Mouse (Mus musculus): ENCODE measurements at regions not wholly inside any gene's neighbourhood (a gene's known extent, or its start where the extent isn't known, plus 50 kb on each side); places are given as distances from the start of the nearest gene placed in this dataset.
A peak's percentile ranks its signal among the peaks of the same experiment; 100 is the strongest.
"Not testable (repeated sequence)": the region's sequence is repeated elsewhere in the genome, so short reads cannot be mapped to it uniquely, and the experiment has no call there.

- Histone ChIP-seq H3K9ac (no peak overlapping the region), H3K9me3 (ENCODE audit: control insufficient read depth, low read length) (no peaks in the 10 kb centered on the region), H3K4me1 (replicated peaks; ENCODE audit: control insufficient read depth, insufficient read depth, low read length) (no peaks in the 10 kb centered on the region), H3K27ac (no peak overlapping the region), H3K4me2 (replicated peaks) (no peak overlapping the region), H3K36me3 (replicated peaks; ENCODE audit: control insufficient read depth, insufficient read depth) (no peaks in the 10 kb centered on the region), H3K27me3 (ENCODE audit: control insufficient read depth, insufficient read depth, low read length) (no peaks in the 10 kb centered on the region), H3K4me3 (replicated peaks; ENCODE audit: low read length) (no peak overlapping the region)
- no peak for DNase-seq (ENCODE audit: low spot score)
- ATAC-seq (ENCODE audit: low FRiP score) = no peak
- 83% methylated on average over 10 of the region's 10 CpGs for WGBS
Observed at GRCm38 (mm10) chr1:166908231-166908805, 92.9 kb upstream of the Fam78b start.

GRCm38 (mm10) chr1:166912195-166912594 is 89.0 kb upstream of the Fam78b start:
- H3K27me3 ChIP-seq (ENCODE audit: control insufficient read depth, insufficient read depth, low read length); H3K4me3 ChIP-seq (replicated peaks; ENCODE audit: low read length); H3K4me2 ChIP-seq (replicated peaks); H3K27ac ChIP-seq; H3K4me1 ChIP-seq (replicated peaks; ENCODE audit: control insufficient read depth, insufficient read depth, low read length); H3K9ac ChIP-seq; DNase-seq (ENCODE audit: low spot score); H3K9me3 ChIP-seq (ENCODE audit: control insufficient read depth, low read length); H3K36me3 ChIP-seq (replicated peaks; ENCODE audit: control insufficient read depth, insufficient read depth); ATAC-seq (ENCODE audit: low FRiP score): not testable (repeated sequence)
- WGBS = 96% methylated on average over 7 of the region's 10 CpGs

- peak overlapping the region; percentile 72 for H3K27ac ChIP-seq
- no peaks in the 10 kb centered on the region for H3K27me3 ChIP-seq (ENCODE audit: control insufficient read depth, insufficient read depth, low read length)
- H3K9ac ChIP-seq = peak overlapping the region; percentile 20; the same call in 1 of the 2 replicates
- H3K4me3 ChIP-seq (replicated peaks; ENCODE audit: low read length) = no peak overlapping the region
- H3K4me1 ChIP-seq (replicated peaks; ENCODE audit: control insufficient read depth, insufficient read depth, low read length) = peaks cover 13% of the 10 kb centered on the region
- peak overlapping the region; percentile 41 for H3K4me2 ChIP-seq (replicated peaks)
- ATAC-seq (ENCODE audit: low FRiP score) (peak; percentile 74), DNase-seq (ENCODE audit: low spot score) (peak; percentile 58)
- WGBS = 40% methylated on average over 16 of the region's 16 CpGs
- H3K36me3 ChIP-seq (replicated peaks; ENCODE audit: control insufficient read depth, insufficient read depth) = no peaks in the 10 kb centered on the region
- H3K9me3 ChIP-seq (ENCODE audit: control insufficient read depth, low read length) = no peaks in the 10 kb centered on the region
Observed at GRCm38 (mm10) chr1:166922911-166923712, 78.1 kb upstream of the Fam78b start.

- Histone ChIP-seq H3K9me3 (ENCODE audit: control insufficient read depth, low read length) (no peaks in the 10 kb centered on the region), H3K27ac (peak overlapping the region; percentile 72; the same call in 1 of the 2 replicates), H3K4me1 (replicated peaks; ENCODE audit: control insufficient read depth, insufficient read depth, low read length) (peaks cover 13% of the 10 kb centered on the region), H3K9ac (no peak overlapping the region), H3K27me3 (ENCODE audit: control insufficient read depth, insufficient read depth, low read length) (no peaks in the 10 kb centered on the region), H3K4me3 (replicated peaks; ENCODE audit: low read length) (no peak overlapping the region), H3K4me2 (replicated peaks) (peak overlapping the region; percentile 41), H3K36me3 (replicated peaks; ENCODE audit: control insufficient read depth, insufficient read depth) (no peaks in the 10 kb centered on the region)
- WGBS = 37% methylated on average over 3 of the region's 3 CpGs
- no peak for ATAC-seq (ENCODE audit: low FRiP score)
- no peak for DNase-seq (ENCODE audit: low spot score)
Observed at GRCm38 (mm10) chr1:166923713-166923975, 77.6 kb upstream of the Fam78b start.

- Histone ChIP-seq H3K4me2 (replicated peaks) (no peak overlapping the region), H3K4me3 (replicated peaks; ENCODE audit: low read length) (no peak overlapping the region), H3K27me3 (ENCODE audit: control insufficient read depth, insufficient read depth, low read length) (no peaks in the 10 kb centered on the region), H3K4me1 (replicated peaks; ENCODE audit: control insufficient read depth, insufficient read depth, low read length) (peaks cover 13% of the 10 kb centered on the region), H3K9ac (no peak overlapping the region), H3K36me3 (replicated peaks; ENCODE audit: control insufficient read depth, insufficient read depth) (no peaks in the 10 kb centered on the region), H3K9me3 (ENCODE audit: control insufficient read depth, low read length) (no peaks in the 10 kb centered on the region), H3K27ac (no peak overlapping the region)
- WGBS = 90% methylated on average over 2 of the region's 2 CpGs
- DNase-seq (ENCODE audit: low spot score) (no peak), ATAC-seq (ENCODE audit: low FRiP score) (no peak)
Observed at GRCm38 (mm10) chr1:166924126-166924525, 77.1 kb upstream of the Fam78b start.

GRCm38 (mm10) chr1:166926078-166926477 is 75.1 kb upstream of the Fam78b start:
- Histone ChIP-seq H3K4me3 (replicated peaks; ENCODE audit: low read length) (no peak overlapping the region), H3K9me3 (ENCODE audit: control insufficient read depth, low read length) (no peaks in the 10 kb centered on the region), H3K36me3 (replicated peaks; ENCODE audit: control insufficient read depth, insufficient read depth) (no peaks in the 10 kb centered on the region), H3K27me3 (ENCODE audit: control insufficient read depth, insufficient read depth, low read length) (no peaks in the 10 kb centered on the region), H3K4me2 (replicated peaks) (no peak overlapping the region), H3K4me1 (replicated peaks; ENCODE audit: control insufficient read depth, insufficient read depth, low read length) (peaks cover 13% of the 10 kb centered on the region), H3K9ac (no peak overlapping the region), H3K27ac (no peak overlapping the region)
- WGBS = 20% methylated on average over 4 of the region's 4 CpGs
- no peak for DNase-seq (ENCODE audit: low spot score)
- ATAC-seq (ENCODE audit: low FRiP score) = no peak

- peak overlapping the region; percentile 39 for H3K4me2 ChIP-seq (replicated peaks)
- not testable (repeated sequence) for DNase-seq (ENCODE audit: low spot score); ATAC-seq (ENCODE audit: low FRiP score); H3K4me1 ChIP-seq (replicated peaks; ENCODE audit: control insufficient read depth, insufficient read depth, low read length); H3K9ac ChIP-seq; H3K27me3 ChIP-seq (ENCODE audit: control insufficient read depth, insufficient read depth, low read length); H3K9me3 ChIP-seq (ENCODE audit: control insufficient read depth, low read length); H3K36me3 ChIP-seq (replicated peaks; ENCODE audit: control insufficient read depth, insufficient read depth)
- 57% methylated on average over 9 of the region's 9 CpGs for WGBS
- H3K27ac ChIP-seq = peak overlapping the region; percentile 43; the same call in 1 of the 2 replicates
- peak overlapping the region; percentile 24 for H3K4me3 ChIP-seq (replicated peaks; ENCODE audit: low read length)
Observed at GRCm38 (mm10) chr1:166939744-166940143, 61.5 kb upstream of the Fam78b start.

GRCm38 (mm10) chr1:166940146-166941076 is 60.8 kb upstream of the Fam78b start:
- 56% methylated on average over 31 of the region's 31 CpGs for WGBS
- H3K36me3 ChIP-seq (replicated peaks; ENCODE audit: control insufficient read depth, insufficient read depth); H3K4me1 ChIP-seq (replicated peaks; ENCODE audit: control insufficient read depth, insufficient read depth, low read length); H3K9me3 ChIP-seq (ENCODE audit: control insufficient read depth, low read length); H3K27me3 ChIP-seq (ENCODE audit: control insufficient read depth, insufficient read depth, low read length); H3K9ac ChIP-seq: not testable (repeated sequence)
- peak; percentile 73 for ATAC-seq (ENCODE audit: low FRiP score)
- DNase-seq (ENCODE audit: low spot score) = peak; percentile 26
- Histone ChIP-seq H3K27ac (peak overlapping the region; percentile 43; the same call in 1 of the 2 replicates), H3K4me2 (replicated peaks) (peak overlapping the region; percentile 39), H3K4me3 (replicated peaks; ENCODE audit: low read length) (peak overlapping the region; percentile 24)

GRCm38 (mm10) chr1:166942201-166942600 is 59.0 kb upstream of the Fam78b start:
- DNase-seq (ENCODE audit: low spot score) (no peak), ATAC-seq (ENCODE audit: low FRiP score) (no peak)
- Histone ChIP-seq H3K36me3 (replicated peaks; ENCODE audit: control insufficient read depth, insufficient read depth) (no peaks in the 10 kb centered on the region), H3K4me2 (replicated peaks) (no peak overlapping the region), H3K4me3 (replicated peaks; ENCODE audit: low read length) (no peak overlapping the region), H3K4me1 (replicated peaks; ENCODE audit: control insufficient read depth, insufficient read depth, low read length) (no peaks in the 10 kb centered on the region), H3K9me3 (ENCODE audit: control insufficient read depth, low read length) (no peaks in the 10 kb centered on the region), H3K27me3 (ENCODE audit: control insufficient read depth, insufficient read depth, low read length) (no peaks in the 10 kb centered on the region), H3K27ac (no peak overlapping the region), H3K9ac (no peak overlapping the region)
- 78% methylated on average over 1 of the region's 1 CpGs for WGBS

Measured in hindbrain, embryonic 14.5 days (tissue).